ENCODE assay signal across 9 mouse cellular contexts in genomic region chr13:110039779-110040498, GRCm38 (mm10).
DNase-seq lines count a peak whose midpoint lies in the region; ATAC-seq and TF ChIP-seq lines count a peak whose summit lies in the region.
"Had no signal": no experiment of that assay in that cellular context is flagged by ENCODE, and none has a peak within 500 bp of the region (broad histone marks: within the 10 kb centered on the region; RNA-seq: fewer than 3 reads in every experiment).

No protein-coding gene starts in this region.

- 81% methylated on average over 3 of the region's 3 CpGs for WGBS in forebrain, embryonic 15.5 days
- 86% methylated on average over 3 of the region's 3 CpGs for WGBS in lung, postnatal 0 days

- TF ChIP-seq EP300 in lung, postnatal 0 days (IDR thresholded peaks at IDR 0.05): no peak

- H3K9me3 ChIP-seq in E14TG2a.4 (ENCODE audit: low read length): no peaks in the 10 kb centered on the region
- no peaks in the 10 kb centered on the region for H3K9me3 ChIP-seq in forebrain, embryonic 15.5 days
- H3K9me3 ChIP-seq in lung, postnatal 0 days (ENCODE audit: low read length): no peaks in the 10 kb centered on the region
- H3K9me3 ChIP-seq: embryonic facial prominence, embryonic 15.5 days had no signal

- no peaks in the 10 kb centered on the region for H3K36me3 ChIP-seq in E14TG2a.4 (ENCODE audit: insufficient read depth, low read length)
- H3K36me3 ChIP-seq in forebrain, embryonic 15.5 days: no peaks in the 10 kb centered on the region
- H3K36me3 ChIP-seq in lung, postnatal 0 days (ENCODE audit: insufficient read depth, low read length): no peaks in the 10 kb centered on the region
- H3K36me3 ChIP-seq: embryonic facial prominence, embryonic 15.5 days had no signal

- H3K9ac ChIP-seq in forebrain, embryonic 15.5 days (replicated peaks): no peak overlapping the region
- no peak overlapping the region for H3K9ac ChIP-seq in lung, postnatal 0 days (replicated peaks; ENCODE audit: low read depth)
- H3K9ac ChIP-seq: embryonic facial prominence, embryonic 15.5 days had no signal

- H3K4me1 ChIP-seq in E14TG2a.4 (replicated peaks; ENCODE audit: low read depth, low read length): peaks cover 16% of the 10 kb centered on the region
- no peaks in the 10 kb centered on the region for H3K4me1 ChIP-seq in forebrain, embryonic 15.5 days
- H3K4me1 ChIP-seq in lung, postnatal 0 days (ENCODE audit: insufficient read depth, low read depth, low read length): no peaks in the 10 kb centered on the region
- H3K4me1 ChIP-seq: embryonic facial prominence, embryonic 15.5 days had no signal

- ATAC-seq in forebrain, embryonic 15.5 days (replicated peaks): peak; percentile 67
- ATAC-seq in lung, postnatal 0 days: no peak

- H3K4me2 ChIP-seq in forebrain, embryonic 15.5 days (replicated peaks): no peak overlapping the region
- H3K4me2 ChIP-seq in lung, postnatal 0 days (replicated peaks; ENCODE audit: low read depth, low read length): no peak overlapping the region
- H3K4me2 ChIP-seq: embryonic facial prominence, embryonic 15.5 days had no signal

- peak; percentile 12 for DNase-seq in kidney, adult 18-20 months
- no peak for DNase-seq in kidney, adult 11 months
- peak; percentile 12 for DNase-seq in T-cell, adult 2 months (ENCODE audit: low spot score)
- peak; percentile 57 for DNase-seq in lung, postnatal 0 days (ENCODE audit: low spot score)
- DNase-seq in right cerebral cortex, postnatal 10 days (ENCODE audit: low spot score in 2 of 2): peak; percentile 63 to 70
- no peak for DNase-seq in urinary bladder, adult 2 months (ENCODE audit: low spot score)

- H3K27me3 ChIP-seq in E14TG2a.4 (ENCODE audit: insufficient read depth, low read length): no peaks in the 10 kb centered on the region
- no peaks in the 10 kb centered on the region for H3K27me3 ChIP-seq in forebrain, embryonic 15.5 days
- H3K27me3 ChIP-seq in lung, postnatal 0 days (replicated peaks; ENCODE audit: insufficient read depth, low read length): no peaks in the 10 kb centered on the region
- H3K27me3 ChIP-seq: embryonic facial prominence, embryonic 15.5 days had no signal

- TF ChIP-seq CTCF in E14TG2a.4 (conservative IDR thresholded peaks at IDR 0.05; ENCODE audit: low read length): peak; percentile 71
- TF ChIP-seq CTCF in lung, postnatal 0 days (IDR thresholded peaks at IDR 0.05): peak; percentile 73

- H3K4me3 ChIP-seq in E14TG2a.4 (replicated peaks; ENCODE audit: low read length): no peak overlapping the region
- H3K4me3 ChIP-seq in forebrain, embryonic 15.5 days: no peak overlapping the region
- no peak overlapping the region for H3K4me3 ChIP-seq in lung, postnatal 0 days (ENCODE audit: low read depth, low read length)
- H3K4me3 ChIP-seq: embryonic facial prominence, embryonic 15.5 days had no signal

- no peak overlapping the region for H3K27ac ChIP-seq in forebrain, embryonic 15.5 days (replicated peaks)
- no peak overlapping the region for H3K27ac ChIP-seq in lung, postnatal 0 days (ENCODE audit: low read length)
- H3K27ac ChIP-seq: embryonic facial prominence, embryonic 15.5 days had no signal

Comparison
In these comparisons a context has a peak if more than half of its experiments do, and no peak if none do; other contexts are left out.
1. DNase-seq: peak in kidney, adult 18-20 months (single experiment), T-cell, adult 2 months (single experiment), lung, postnatal 0 days (single experiment) and right cerebral cortex, postnatal 10 days (2 of 2); none in kidney, adult 11 months (single experiment) and urinary bladder, adult 2 months (single experiment).